Mouse (Mus musculus): ENCODE results near the gene Tdp2.

- TF ChIP-seq POLR2A (IDR thresholded peaks at IDR 0.05; ENCODE audit: control insufficient read depth in 1 of 2, insufficient read depth in 1 of 2, low read depth in 1 of 2, low read length in 2 of 2, poor library complexity in 1 of 2), result no peak
- TF ChIP-seq CTCF (IDR thresholded peaks at IDR 0.05 in 2 of 3, conservative IDR thresholded peaks at IDR 0.05 in 1 of 3; ENCODE audit: control insufficient read depth in 1 of 3, insufficient read depth in 1 of 3, low read depth in 2 of 3, low read length in 3 of 3, poor library complexity in 1 of 3, severe bottlenecking in 1 of 3), result no peak
- no peak for TF ChIP-seq USF1 (IDR thresholded peaks at IDR 0.05; ENCODE audit: low read depth, low read length)
Measured at GRCm38 (mm10) chr13:24791349-24791748, 40.1 kb upstream of the Tdp2 start.
